Mouse (Mus musculus) lung, embryonic 15.5 days (tissue): ENCODE results near the gene Tenm4. TPM values are rescaled to one million over a fixed set of nuclear protein-coding genes. Genes with fewer than 3 reads are reported as not detected.

Experiments used
- ATAC-seq: fragments of 200-750 bp; cut with Nextera tagmentation; 2 replicates; pipeline ENCODE4 v1.8.0; 2017; ENCODE audit warnings: moderate number of reproducible peaks, borderline replicate concordance; ENCODE audit not compliant: low FRiP score, low TSS enrichment; ENCODE audit errors: extremely low read depth
- H3K27ac ChIP-seq: fragments of 300-500 bp; sonication (generic); 2 replicates; pipeline ENCODE4 v1.5.1; 2015; ENCODE audit warnings: moderate library complexity, mild to moderate bottlenecking, inconsistent platforms
- H3K27me3 ChIP-seq: fragments of 300-500 bp; sonication (generic); 2 replicates; pipeline ENCODE4 v1.6.1; 2015; ENCODE audit warnings: inconsistent platforms
- H3K36me3 ChIP-seq: fragments of 300-500 bp; sonication (generic); 2 replicates; pipeline ENCODE4 v1.6.1; 2015; ENCODE audit warnings: inconsistent platforms
- H3K4me1 ChIP-seq: fragments of 300-500 bp; sonication (generic); 2 replicates; pipeline ENCODE4 v1.6.1; 2015; ENCODE audit warnings: inconsistent platforms
- H3K4me2 ChIP-seq: fragments of 300-500 bp; sonication (generic); 2 replicates; pipeline ENCODE4 v1.6.1; 2015; ENCODE audit warnings: inconsistent platforms, mild to moderate bottlenecking, moderate library complexity
- H3K4me3 ChIP-seq: fragments of 300-500 bp; sonication (generic); 2 replicates; pipeline ENCODE4 v1.5.1; 2015; ENCODE audit warnings: mild to moderate bottlenecking, inconsistent platforms
- H3K9ac ChIP-seq: fragments of 300-500 bp; sonication (generic); 2 replicates; pipeline ENCODE4 v1.6.1; 2015; ENCODE audit warnings: inconsistent platforms
- H3K9me3 ChIP-seq: fragments of 300-500 bp; sonication (generic); 2 replicates; pipeline ENCODE4 v1.6.1; 2016; ENCODE audit warnings: inconsistent platforms
- WGBS: fragments of 180-500 bp; shearing (Covaris S2); methylation state at CpG from one replicate; pipeline ENCODE4 v1.1.7; 2015; 5-methylcytosine and 5-hydroxymethylcytosine counted together
- polyA plus RNA-seq: library from polyadenylated mRNA; unstranded; fragments of >200 nt; fragmentation: Nextera tagmentation; extraction: Ambion mirVana; gene quantifications from 2 replicates; pipeline ENCODE4 v1.2.1, GENCODE M21; 2015

Tenm4 gene
- polyA plus RNA-seq, 1 experiment from 2014 or later = 22.1 TPM

GRCm38 (mm10) chr7:96397940-96398339, 226.9 kb downstream of the Tenm4 start:
- 84% methylated on average over 1 of the region's 1 CpGs for WGBS
- no peaks in the 10 kb centered on the region for H3K4me1 ChIP-seq
- no peaks in the 10 kb centered on the region for H3K9me3 ChIP-seq
- ATAC-seq = no peak
- no peak overlapping the region for H3K4me2 ChIP-seq
- H3K36me3 ChIP-seq = no peaks in the 10 kb centered on the region
- no peak overlapping the region for H3K27ac ChIP-seq
- no peak overlapping the region for H3K9ac ChIP-seq
- no peaks in the 10 kb centered on the region for H3K27me3 ChIP-seq
- no peak overlapping the region for H3K4me3 ChIP-seq

GRCm38 (mm10) chr7:96400411-96400810, 229.4 kb downstream of the Tenm4 start:
- Histone ChIP-seq H3K27me3 (no peaks in the 10 kb centered on the region), H3K36me3 (no peaks in the 10 kb centered on the region), H3K4me1 (no peaks in the 10 kb centered on the region), H3K27ac (no peak overlapping the region), H3K4me3 (no peak overlapping the region), H3K9ac (no peak overlapping the region), H3K9me3 (no peaks in the 10 kb centered on the region), H3K4me2 (no peak overlapping the region)
- ATAC-seq = no peak
- 29% methylated on average over 11 of the region's 11 CpGs for WGBS

- 63% methylated on average over 8 of the region's 8 CpGs for WGBS
- Histone ChIP-seq H3K27me3 (no peaks in the 10 kb centered on the region), H3K9me3 (no peaks in the 10 kb centered on the region), H3K4me2 (no peak overlapping the region), H3K4me1 (no peaks in the 10 kb centered on the region), H3K4me3 (no peak overlapping the region), H3K36me3 (no peaks in the 10 kb centered on the region), H3K27ac (no peak overlapping the region), H3K9ac (no peak overlapping the region)
- no peak for ATAC-seq
Observed at GRCm38 (mm10) chr7:96406630-96407214, 235.7 kb downstream of the Tenm4 start.

- Histone ChIP-seq H3K36me3 (no peaks in the 10 kb centered on the region), H3K4me3 (no peak overlapping the region), H3K27ac (no peak overlapping the region), H3K4me2 (no peak overlapping the region), H3K9ac (no peak overlapping the region), H3K9me3 (no peaks in the 10 kb centered on the region), H3K4me1 (no peaks in the 10 kb centered on the region), H3K27me3 (no peaks in the 10 kb centered on the region)
- no peak for ATAC-seq
- WGBS = 77% methylated on average over 6 of the region's 6 CpGs
Observed at GRCm38 (mm10) chr7:96408161-96408889, 237.3 kb downstream of the Tenm4 start.

- WGBS = 54% methylated on average over 11 of the region's 11 CpGs
- no peak overlapping the region for H3K9ac ChIP-seq
Observed at GRCm38 (mm10) chr7:96409323-96409880, 238.4 kb downstream of the Tenm4 start.

GRCm38 (mm10) chr7:96413822-96414221, 242.8 kb downstream of the Tenm4 start:
- Histone ChIP-seq H3K9me3 (no peaks in the 10 kb centered on the region), H3K9ac (no peak overlapping the region), H3K27me3 (no peaks in the 10 kb centered on the region), H3K27ac (peak overlapping the region; percentile 17; the same call in 1 of the 2 replicates), H3K4me3 (no peak overlapping the region), H3K4me1 (peaks cover 19% of the 10 kb centered on the region), H3K4me2 (no peak overlapping the region), H3K36me3 (no peaks in the 10 kb centered on the region)
- peak; percentile 32; the same call in 1 of the 2 replicates for ATAC-seq
- 38% methylated on average over 1 of the region's 1 CpGs for WGBS

More at GRCm38 (mm10) chr7:96409323-96409880, 238.4 kb downstream of the Tenm4 start:
- no peak for ATAC-seq
- Histone ChIP-seq H3K9me3 (no peaks in the 10 kb centered on the region), H3K4me3 (no peak overlapping the region), H3K27ac (no peak overlapping the region), H3K27me3 (no peaks in the 10 kb centered on the region), H3K4me2 (no peak overlapping the region), H3K36me3 (no peaks in the 10 kb centered on the region), H3K4me1 (peaks cover 5% of the 10 kb centered on the region; the same call in 1 of the 2 replicates)

GRCm38 (mm10) chr7:96414290-96415055, 243.4 kb downstream of the Tenm4 start:
- Histone ChIP-seq H3K4me1 (peaks cover 19% of the 10 kb centered on the region), H3K9me3 (no peaks in the 10 kb centered on the region), H3K27ac (peak overlapping the region; percentile 34), H3K4me3 (no peak overlapping the region), H3K9ac (no peak overlapping the region), H3K36me3 (no peaks in the 10 kb centered on the region), H3K27me3 (no peaks in the 10 kb centered on the region), H3K4me2 (no peak overlapping the region)
- WGBS = 40% methylated on average over 9 of the region's 9 CpGs
- ATAC-seq = no peak

GRCm38 (mm10) chr7:96417251-96418004, 246.4 kb downstream of the Tenm4 start:
- Histone ChIP-seq H3K4me1 (peaks cover 38% of the 10 kb centered on the region), H3K27ac (0 out of 2 replicates have a peak overlapping the region, but pooled peaks have one; percentile 13), H3K9me3 (no peaks in the 10 kb centered on the region), H3K36me3 (no peaks in the 10 kb centered on the region), H3K27me3 (no peaks in the 10 kb centered on the region), H3K9ac (no peak overlapping the region), H3K4me3 (no peak overlapping the region), H3K4me2 (no peak overlapping the region)
- ATAC-seq = peak; percentile 53; the same call in 1 of the 2 replicates
- WGBS = 51% methylated on average over 13 of the region's 13 CpGs

- Histone ChIP-seq H3K27ac (no peak overlapping the region), H3K4me1 (peaks cover 38% of the 10 kb centered on the region), H3K27me3 (no peaks in the 10 kb centered on the region), H3K4me3 (no peak overlapping the region), H3K9me3 (no peaks in the 10 kb centered on the region), H3K36me3 (no peaks in the 10 kb centered on the region), H3K9ac (no peak overlapping the region), H3K4me2 (no peak overlapping the region)
- ATAC-seq = no peak
- WGBS = 68% methylated on average over 3 of the region's 3 CpGs
Observed at GRCm38 (mm10) chr7:96418146-96418545, 247.1 kb downstream of the Tenm4 start.

GRCm38 (mm10) chr7:96420045-96420444, 249.0 kb downstream of the Tenm4 start:
- no peaks in the 10 kb centered on the region for H3K9me3 ChIP-seq
- H3K4me3 ChIP-seq = no peak overlapping the region
- H3K27me3 ChIP-seq = no peaks in the 10 kb centered on the region
- H3K27ac ChIP-seq = no peak overlapping the region
- H3K4me1 ChIP-seq = peaks cover 34% of the 10 kb centered on the region
- 35% methylated on average over 3 of the region's 3 CpGs for WGBS
- no peak overlapping the region for H3K4me2 ChIP-seq
- no peaks in the 10 kb centered on the region for H3K36me3 ChIP-seq
- no peak for ATAC-seq
- H3K9ac ChIP-seq = no peak overlapping the region

- 51% methylated on average over 9 of the region's 9 CpGs for WGBS
- Histone ChIP-seq H3K4me1 (peaks cover 34% of the 10 kb centered on the region), H3K9ac (no peak overlapping the region)
Observed at GRCm38 (mm10) chr7:96420926-96421605, 250.0 kb downstream of the Tenm4 start.

More at GRCm38 (mm10) chr7:96420926-96421605, 250.0 kb downstream of the Tenm4 start:
- Histone ChIP-seq H3K4me3 (no peak overlapping the region), H3K9me3 (no peaks in the 10 kb centered on the region), H3K4me2 (peak overlapping the region; percentile 21; the same call in 1 of the 2 replicates), H3K36me3 (no peaks in the 10 kb centered on the region), H3K27me3 (no peaks in the 10 kb centered on the region), H3K27ac (peak overlapping the region; percentile 48)
- peak; percentile 72 for ATAC-seq
